Mouse (Mus musculus) heart, postnatal 14 days (tissue): ENCODE measurements around the gene Fam168b. TPM values are rescaled to one million over a fixed set of nuclear protein-coding genes. Genes with fewer than 3 reads are reported as not detected.

Experiments
- DNase-seq, 2 experiments: peaks; one replicate each; pipeline ENCODE4 v3.0.0; 2021 to 2022
- intact Hi-C: fragments of 180-260 bp; cut with DNase I; formaldehyde crosslinking; loops from one replicate; pipeline ENCODE4 v1.15.1; 2025
- total RNA-seq, 2 experiments: library from RNA; stranded (reverse); gene quantifications; 2 replicates each; pipeline ENCODE4 v1.2.3; 2021

Gene Fam168b
- total RNA-seq, 2 experiments from 2014 or later = 53.8 to 58.1 TPM

GRCm38 (mm10) chr1:34766899-34767298 lies 76.0 kb downstream of the Fam168b start:
- intact Hi-C loops = no loop called here
- DNase-seq = peak in 1 of 2 experiments; percentile 21

Other genes starting within 250 kb of the Fam168b start
- 10 to 100 TPM; 69.3 to 86.7 TPM for gene Plekhb2, start 6.9 kb upstream of the Fam168b start, total RNA-seq